Mouse (Mus musculus): ENCODE results near the gene Fermt1.
A peak's percentile ranks its signal among the peaks of the same experiment; 100 is the strongest.

Gene Fermt1

GRCm38 (mm10) chr2:132922076-132922873 lies 23.4 kb downstream of the Fermt1 start:
- no peak for ATAC-seq (ENCODE audit: low TSS enrichment)

DNA sequence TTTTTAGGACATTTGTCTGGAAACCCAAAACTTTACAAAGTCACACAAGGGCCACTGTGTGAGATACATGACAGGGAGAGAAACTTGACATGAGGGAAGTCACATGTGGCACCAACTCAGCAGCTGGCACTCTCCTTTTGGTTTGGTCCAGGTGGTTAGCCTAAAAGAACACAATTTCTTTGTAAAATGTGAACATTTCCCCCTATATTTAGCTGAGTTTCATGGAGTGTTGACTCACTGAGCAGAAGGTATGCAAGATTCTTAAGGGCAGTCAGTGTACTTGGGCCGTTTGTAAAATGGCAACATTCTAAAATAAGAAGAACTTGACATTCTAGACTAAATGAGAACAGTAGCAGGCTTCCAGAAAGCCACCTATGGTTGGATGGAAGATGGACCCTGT lies 30.9 kb downstream of the Fermt1 start:
- peak; percentile 73 for ATAC-seq (ENCODE audit: low TSS enrichment)

DNA sequence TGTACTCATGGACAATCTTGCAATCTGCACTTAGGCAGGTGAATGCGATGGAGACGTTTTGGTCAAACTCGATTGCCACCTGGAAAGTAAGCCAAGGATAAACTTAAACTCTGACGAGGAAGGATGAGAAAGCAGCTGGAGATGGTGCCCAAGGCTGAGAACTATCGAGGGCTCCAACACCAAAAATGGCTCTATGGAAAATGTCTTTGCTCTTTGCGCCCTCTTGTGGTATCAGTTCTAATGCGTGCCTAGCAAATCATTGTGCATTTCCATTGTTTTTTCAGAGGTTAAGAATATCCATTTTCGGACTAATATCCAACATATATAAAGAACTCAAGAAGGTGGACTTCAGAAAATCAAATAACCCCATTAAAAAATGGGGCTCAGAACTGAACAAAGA lies 38.9 kb downstream of the Fermt1 start:
- peak; percentile 58; the same call in 1 of the 2 replicates for ATAC-seq (ENCODE audit: low TSS enrichment)

GRCm38 (mm10) chr2:132904961-132905360 lies 40.7 kb downstream of the Fermt1 start:
- 0 out of 2 replicates have a peak, but pooled peaks have one; percentile 38 for ATAC-seq (ENCODE audit: low TSS enrichment)

DNA sequence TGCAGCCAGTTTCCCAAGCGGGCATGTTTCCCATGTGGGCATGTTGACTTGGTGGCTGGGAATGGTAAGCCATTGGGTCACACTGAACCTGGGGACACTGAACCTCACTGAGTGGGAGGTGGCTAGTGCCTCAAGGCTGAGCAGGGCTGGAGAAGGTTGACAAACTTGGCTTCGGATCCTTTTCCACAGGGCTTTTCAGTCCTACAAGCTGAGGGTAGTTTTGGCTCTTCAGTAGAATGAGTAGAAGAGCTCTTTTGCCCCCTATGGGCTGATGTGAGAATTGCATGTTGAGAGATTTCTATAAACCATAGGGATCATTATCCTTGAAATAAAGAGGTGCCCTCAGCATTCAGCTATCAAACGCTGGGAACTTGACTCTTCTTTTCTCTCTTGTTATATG lies 42.2 kb downstream of the Fermt1 start:
- peak; percentile 79 for ATAC-seq (ENCODE audit: low TSS enrichment)

DNA sequence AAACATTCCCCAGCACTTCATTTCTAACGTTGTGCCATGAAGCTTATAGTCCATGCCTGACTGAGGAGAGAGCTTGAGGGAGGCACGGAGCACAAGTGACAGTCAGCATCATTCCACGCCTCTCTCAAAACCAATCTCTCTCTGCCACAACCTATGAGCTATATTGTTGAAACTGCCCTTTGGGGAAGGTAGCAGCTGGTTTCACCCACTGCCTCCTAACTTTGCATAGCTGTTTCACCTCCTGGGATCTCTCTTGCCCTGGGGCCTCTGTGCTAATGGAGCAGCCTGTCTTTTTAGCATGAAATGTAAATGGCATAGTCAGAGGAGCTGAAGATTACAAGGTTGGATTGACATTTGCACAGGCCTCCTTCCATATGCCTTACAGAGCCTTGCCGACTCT lies 43.6 kb downstream of the Fermt1 start:
- ATAC-seq (ENCODE audit: low TSS enrichment) = no peak

DNA sequence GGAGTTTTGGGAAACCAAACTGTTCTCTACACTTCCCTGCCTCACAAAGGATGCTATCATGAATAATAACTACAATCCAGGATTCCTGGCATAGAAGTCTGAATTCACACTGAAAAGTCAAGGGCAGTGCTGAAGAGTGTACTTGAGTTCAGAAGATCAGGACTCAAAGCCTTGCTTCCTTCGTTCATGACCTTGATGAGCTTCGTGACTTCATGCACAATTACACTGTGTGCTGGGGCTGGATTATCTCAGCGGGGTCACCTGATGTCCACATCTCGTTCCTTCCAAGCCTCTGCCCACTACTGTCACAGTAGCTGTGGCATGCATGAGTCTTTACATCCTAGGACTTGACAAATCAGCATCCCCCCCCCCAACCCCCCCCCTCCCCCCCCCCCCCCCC lies 44.1 kb downstream of the Fermt1 start:
- no peak for ATAC-seq (ENCODE audit: low TSS enrichment)

DNA sequence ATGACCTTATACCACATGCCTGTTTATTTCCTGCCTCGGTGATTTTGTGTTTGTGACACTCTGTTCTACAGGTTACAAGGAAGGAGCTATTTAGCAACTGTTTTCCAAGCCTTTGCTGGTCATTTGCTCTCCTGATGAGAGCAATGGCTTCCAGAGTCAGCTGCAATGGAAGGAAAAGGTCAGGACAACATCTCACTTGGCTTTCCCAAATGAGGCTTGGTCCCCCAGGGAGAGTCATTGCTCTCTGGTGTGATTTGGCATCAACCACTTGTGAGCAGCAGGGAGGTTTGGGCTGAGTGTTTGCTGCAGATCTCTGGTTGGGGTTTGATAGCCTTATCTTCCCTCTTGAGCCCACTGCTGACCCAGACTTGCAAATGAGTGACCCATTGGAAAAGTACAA lies 45.1 kb downstream of the Fermt1 start:
- no peak for ATAC-seq (ENCODE audit: low TSS enrichment)

DNA sequence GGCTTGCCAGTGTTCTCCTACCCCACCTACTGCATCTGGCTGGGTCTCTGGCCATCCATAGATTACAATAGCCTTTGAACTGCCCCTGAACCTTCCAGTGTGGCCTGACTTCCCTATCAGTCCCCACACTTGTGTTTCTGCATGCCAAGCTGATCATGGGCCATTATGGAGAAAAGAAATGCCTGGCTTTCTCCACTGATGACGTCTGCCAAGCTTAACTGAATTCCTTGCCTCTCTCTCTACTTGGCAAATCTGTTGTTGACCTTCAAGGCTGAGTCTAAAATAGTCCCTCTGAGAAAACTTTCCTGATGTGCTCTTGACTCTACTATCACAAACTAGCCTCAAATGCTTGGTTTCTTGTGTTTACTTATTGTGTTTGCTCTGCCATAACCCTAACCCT lies 47.5 kb downstream of the Fermt1 start:
- ATAC-seq (ENCODE audit: low TSS enrichment) = no peak

DNA sequence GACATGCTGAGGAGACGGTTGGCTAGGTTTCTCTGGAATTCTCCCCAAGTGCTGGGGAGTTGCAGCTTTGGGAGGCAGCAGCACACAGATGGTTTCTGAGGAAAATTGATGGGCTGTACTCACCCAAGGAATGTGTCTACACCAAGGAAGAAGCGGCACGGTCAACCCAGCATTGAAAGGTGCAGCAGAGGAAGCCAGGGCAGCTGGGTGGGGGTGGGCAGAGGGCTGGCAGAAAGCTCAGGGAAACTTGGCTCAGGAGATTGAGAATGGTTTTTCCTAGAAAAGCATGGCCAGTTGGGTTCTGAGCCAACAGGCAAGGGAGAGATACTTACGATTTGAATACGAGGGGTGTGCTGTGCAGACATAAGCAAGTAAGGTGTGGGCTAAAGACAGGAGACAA lies 51.9 kb downstream of the Fermt1 start:
- peak; percentile 96 for ATAC-seq (ENCODE audit: low TSS enrichment)

- ATAC-seq (ENCODE audit: low TSS enrichment) = peak; percentile 73
Measured at GRCm38 (mm10) chr2:132885312-132885711, 60.4 kb downstream of the Fermt1 start.

- ATAC-seq (ENCODE audit: low TSS enrichment) = no peak; the same call in 1 of the 2 replicates
Measured at GRCm38 (mm10) chr2:132884303-132884967, 61.3 kb downstream of the Fermt1 start.

DNA sequence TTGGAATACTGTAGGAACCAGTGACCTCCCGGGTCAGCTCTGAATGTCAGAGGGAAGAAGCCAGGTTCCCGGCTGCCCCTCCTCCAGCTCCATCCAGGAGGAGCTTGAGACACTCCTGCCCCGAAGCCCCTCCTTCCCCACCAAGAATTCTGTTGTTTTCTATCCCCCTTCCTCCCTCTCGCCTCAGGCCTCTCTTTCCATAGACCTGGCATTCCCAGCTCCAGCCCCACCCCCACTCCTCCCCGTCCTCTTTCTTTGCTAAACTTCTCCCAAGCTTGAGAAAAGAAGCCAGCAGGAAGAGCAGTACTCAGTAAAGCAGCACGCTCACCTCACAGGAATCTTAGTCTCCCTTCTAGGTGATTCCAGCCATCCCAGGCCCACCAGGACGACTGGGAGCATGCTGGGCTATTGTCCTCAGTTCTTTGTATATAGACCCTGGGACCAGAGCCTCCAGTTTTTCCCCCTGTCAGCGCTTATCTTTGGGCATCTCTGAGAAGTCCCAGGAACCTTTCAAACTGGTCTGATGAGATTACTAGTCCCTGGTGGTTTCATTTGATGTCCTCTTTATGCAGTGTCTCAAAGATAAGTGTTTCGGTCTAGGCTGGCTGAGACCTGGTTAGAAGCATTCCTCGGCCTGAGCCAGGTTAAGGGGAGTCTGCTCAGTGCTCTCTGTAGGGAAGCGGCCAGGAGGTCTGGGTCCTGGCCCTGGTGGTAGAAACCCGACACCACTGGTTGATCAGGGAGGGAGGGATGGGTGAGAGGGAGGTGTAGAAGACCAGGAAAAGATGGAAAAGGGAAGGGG lies 64.7 kb downstream of the Fermt1 start, which contains the start of gene Lrrn4:
TSS of gene Lrrn4 (minus strand) at position 48 of the 802 bp plus-strand sequence.
- no peak for ATAC-seq (ENCODE audit: low TSS enrichment)

GRCm38 (mm10) chr2:132879261-132880044 lies 66.3 kb downstream of the Fermt1 start:
- peak; percentile 87 for ATAC-seq (ENCODE audit: low TSS enrichment)

DNA sequence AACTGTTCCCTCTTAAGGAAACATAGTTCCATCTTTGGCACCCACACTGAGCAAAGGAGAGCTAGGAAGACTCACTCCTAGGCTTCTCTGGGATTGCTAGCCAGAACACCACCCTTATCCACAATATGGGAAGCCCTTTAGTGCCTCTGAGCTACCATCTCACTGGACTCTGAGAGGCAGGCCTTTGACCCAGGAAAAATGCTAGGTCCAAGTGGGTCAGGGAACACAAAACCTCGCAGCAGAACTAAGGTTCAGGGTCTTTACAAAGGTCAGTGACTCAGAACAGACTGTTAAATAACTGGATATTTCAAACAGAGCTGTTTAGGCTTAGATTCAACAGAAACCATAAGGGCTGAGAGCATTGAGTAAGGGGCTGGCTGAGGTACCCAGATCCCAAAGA lies 68.7 kb downstream of the Fermt1 start:
- no peak for ATAC-seq (ENCODE audit: low TSS enrichment)

GRCm38 (mm10) chr2:132873657-132874326 lies 71.9 kb downstream of the Fermt1 start:
- ATAC-seq (ENCODE audit: low TSS enrichment) = no peak

- no peak for ATAC-seq (ENCODE audit: low TSS enrichment)
Measured at GRCm38 (mm10) chr2:132871663-132872062, 74.0 kb downstream of the Fermt1 start.

DNA sequence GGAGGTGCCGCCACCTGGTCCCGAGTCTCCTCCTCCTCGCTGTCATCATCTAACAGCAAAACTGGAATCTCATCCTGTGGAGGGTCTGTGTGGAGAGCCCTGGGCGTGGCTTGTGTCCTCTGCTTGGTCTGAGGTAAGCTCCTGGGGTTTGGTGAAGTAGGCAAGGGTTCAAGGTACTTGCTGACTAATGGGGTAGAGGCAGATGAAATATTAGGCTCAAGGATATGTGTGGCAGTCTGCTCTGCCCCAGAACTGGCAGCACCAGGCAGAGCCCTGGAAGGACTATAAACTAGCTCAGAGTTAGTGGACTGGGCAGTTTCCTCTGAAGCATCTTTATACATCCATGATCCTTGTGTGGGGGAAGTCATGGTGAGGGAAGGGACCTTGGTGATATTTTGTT lies 75.4 kb downstream of the Fermt1 start:
- ATAC-seq (ENCODE audit: low TSS enrichment) = no peak

- no peak for ATAC-seq (ENCODE audit: low TSS enrichment)
Measured at GRCm38 (mm10) chr2:132869682-132870081, 76.0 kb downstream of the Fermt1 start.

GRCm38 (mm10) chr2:132867521-132867920 lies 78.2 kb downstream of the Fermt1 start:
- no peak for ATAC-seq (ENCODE audit: low TSS enrichment)

GRCm38 (mm10) chr2:132863325-132863724 lies 82.4 kb downstream of the Fermt1 start:
- no peak for ATAC-seq (ENCODE audit: low TSS enrichment)
